Mouse (Mus musculus) ES-Bruce4 (cell line): ENCODE results near the gene Ttc28.

Experiments used
- CTCF ChIP-seq: IDR thresholded peaks from one replicate; pipeline ENCODE4 v1.8.1; 2011; ENCODE audit warnings: low read depth, low read length
- POLR2A ChIP-seq: IDR thresholded peaks from one replicate; pipeline ENCODE4 v1.8.1; 2011; ENCODE audit warnings: low read length; ENCODE audit not compliant: insufficient read depth

DNA sequence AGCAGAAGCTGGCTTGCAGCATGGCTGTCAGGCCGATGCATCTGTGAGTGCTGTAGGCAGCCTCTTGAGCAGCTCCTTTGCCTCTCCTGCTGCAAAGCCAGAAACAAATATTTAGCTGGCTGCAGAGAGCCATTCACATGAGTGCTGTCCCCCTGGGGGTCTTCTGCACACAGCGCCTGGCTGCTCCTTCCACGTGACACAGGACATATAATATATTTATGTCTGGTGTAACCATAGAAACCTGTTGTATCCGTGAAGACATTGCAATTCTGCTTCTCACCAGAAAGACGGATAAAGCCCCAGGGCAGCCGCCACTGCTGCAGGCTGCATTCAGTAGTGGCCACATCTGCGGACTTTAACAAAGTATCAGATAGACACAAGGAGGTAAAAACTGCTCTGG is 376.6 kb downstream of the Ttc28 start:
- TF ChIP-seq POLR2A (no peak), CTCF (no peak)
